In genomic region chr15:103388556-103389145, GRCm38 (mm10) we compare ENCODE assay signal across 11 mouse cellular contexts. TPM values are rescaled to one million over a fixed set of nuclear protein-coding genes. Genes with fewer than 3 reads are reported as not detected.
DNase-seq lines count a peak whose midpoint lies in the region; ATAC-seq and TF ChIP-seq lines count a peak whose summit lies in the region.
"Had no signal": no experiment of that assay in that cellular context is flagged by ENCODE, and none has a peak within 500 bp of the region (broad histone marks: within the 10 kb centered on the region; RNA-seq: fewer than 3 reads in every experiment).

No protein-coding gene starts in this region.

- H3K9me3 ChIP-seq in midbrain, postnatal 0 days (ENCODE audit: low read length) = no peaks in the 10 kb centered on the region
- H3K9me3 ChIP-seq in midbrain, embryonic 16.5 days (replicated peaks; ENCODE audit: control insufficient read depth, low read length, poor library complexity, severe bottlenecking) = no peaks in the 10 kb centered on the region
- no peaks in the 10 kb centered on the region for H3K9me3 ChIP-seq in heart, postnatal 0 days (replicated peaks; ENCODE audit: control insufficient read depth, low read length)
- no peaks in the 10 kb centered on the region for H3K9me3 ChIP-seq in hindbrain, embryonic 12.5 days (replicated peaks)
- H3K9me3 ChIP-seq: lung, embryonic 15.5 days had no signal

- no peak for TF ChIP-seq EP300 in heart, adult 2 months (IDR thresholded peaks at IDR 0.05; ENCODE audit: insufficient read depth, low read depth, low read length)
- no peak for TF ChIP-seq EP300 in heart, postnatal 0 days (IDR thresholded peaks at IDR 0.05; ENCODE audit: low read depth)

- no peaks in the 10 kb centered on the region for H3K79me2 ChIP-seq in heart, adult 2 months (replicated peaks; ENCODE audit: control insufficient read depth, insufficient read depth, low read length)

- H3K36me3 ChIP-seq in heart, adult 2 months (ENCODE audit: control insufficient read depth, insufficient read depth, low read length) = peaks cover 3% of the 10 kb centered on the region; the same call in 1 of the 2 replicates
- H3K36me3 ChIP-seq in midbrain, postnatal 0 days (ENCODE audit: insufficient read depth, low read length) = no peaks in the 10 kb centered on the region
- H3K36me3 ChIP-seq in midbrain, embryonic 16.5 days (ENCODE audit: control insufficient read depth, insufficient read depth, low read length) = no peaks in the 10 kb centered on the region
- no peaks in the 10 kb centered on the region for H3K36me3 ChIP-seq in heart, postnatal 0 days (replicated peaks; ENCODE audit: control insufficient read depth, insufficient read depth, low read length)
- H3K36me3 ChIP-seq in hindbrain, embryonic 12.5 days = no peaks in the 10 kb centered on the region
- H3K36me3 ChIP-seq: lung, embryonic 15.5 days had no signal

- peaks cover 7% of the 10 kb centered on the region for H3K4me1 ChIP-seq in heart, adult 2 months (ENCODE audit: control insufficient read depth, insufficient read depth, low read length)
- H3K4me1 ChIP-seq in midbrain, postnatal 0 days (ENCODE audit: insufficient read depth, low read length) = no peaks in the 10 kb centered on the region
- H3K4me1 ChIP-seq in midbrain, embryonic 16.5 days (ENCODE audit: control insufficient read depth, insufficient read depth, low read length) = no peaks in the 10 kb centered on the region
- H3K4me1 ChIP-seq in heart, postnatal 0 days (ENCODE audit: control insufficient read depth, insufficient read depth) = peaks cover 14% of the 10 kb centered on the region
- no peaks in the 10 kb centered on the region for H3K4me1 ChIP-seq in hindbrain, embryonic 12.5 days

- H3K4me3 ChIP-seq in heart, adult 2 months = no peak overlapping the region
- no peak overlapping the region for H3K4me3 ChIP-seq in midbrain, postnatal 0 days (ENCODE audit: low read depth, low read length)
- no peak overlapping the region for H3K4me3 ChIP-seq in midbrain, embryonic 16.5 days (ENCODE audit: low read depth, low read length)
- no peak overlapping the region for H3K4me3 ChIP-seq in heart, postnatal 0 days (ENCODE audit: low read depth, low read length)
- H3K4me3 ChIP-seq in hindbrain, embryonic 12.5 days = no peak overlapping the region
- H3K4me3 ChIP-seq: lung, embryonic 15.5 days had no signal

- WGBS in heart, adult 2 months = 35% methylated on average over 4 of the region's 4 CpGs
- 71% methylated on average over 3 of the region's 4 CpGs for WGBS in midbrain, postnatal 0 days
- WGBS in midbrain, embryonic 16.5 days = 77% methylated on average over 3 of the region's 4 CpGs
- WGBS in heart, postnatal 0 days = 35% methylated on average over 4 of the region's 4 CpGs
- 59% methylated on average over 4 of the region's 4 CpGs for WGBS in hindbrain, embryonic 12.5 days

- no peak for DNase-seq in heart, adult 2 months
- no peak for DNase-seq in heart, postnatal 14 days
- peak; percentile 44 for DNase-seq in midbrain, postnatal 0 days (ENCODE audit: low spot score)
- DNase-seq in heart, postnatal 0 days (ENCODE audit: low spot score) = peak; percentile 82
- DNase-seq in natural killer cell, adult 2 months (ENCODE audit: low spot score in 2 of 2) = no peak
- DNase-seq in ovary, postnatal 14 days (ENCODE audit: low spot score) = no peak
- DNase-seq: adrenal gland, adult 2 months had no signal

- H3K27me3 ChIP-seq in heart, adult 2 months (ENCODE audit: control insufficient read depth, insufficient read depth, low read length) = no peaks in the 10 kb centered on the region
- no peaks in the 10 kb centered on the region for H3K27me3 ChIP-seq in midbrain, postnatal 0 days (ENCODE audit: insufficient read depth, low read length)
- no peaks in the 10 kb centered on the region for H3K27me3 ChIP-seq in midbrain, embryonic 16.5 days (ENCODE audit: control insufficient read depth, insufficient read depth, low read depth, low read length)
- H3K27me3 ChIP-seq in heart, postnatal 0 days (ENCODE audit: control insufficient read depth, insufficient read depth, low read length) = no peaks in the 10 kb centered on the region
- H3K27me3 ChIP-seq in hindbrain, embryonic 12.5 days = no peaks in the 10 kb centered on the region
- H3K27me3 ChIP-seq: lung, embryonic 15.5 days had no signal

- no peak overlapping the region for H3K27ac ChIP-seq in heart, adult 2 months
- no peak overlapping the region for H3K27ac ChIP-seq in midbrain, postnatal 0 days (ENCODE audit: low read depth, low read length)
- H3K27ac ChIP-seq in midbrain, embryonic 16.5 days (ENCODE audit: low read length) = no peak overlapping the region
- no peak overlapping the region for H3K27ac ChIP-seq in heart, postnatal 0 days (ENCODE audit: low read depth)
- no peak overlapping the region for H3K27ac ChIP-seq in hindbrain, embryonic 12.5 days
- H3K27ac ChIP-seq: hindbrain, embryonic 14.5 days; lung, embryonic 15.5 days had no signal

- TF ChIP-seq POLR2A in heart, adult 2 months (IDR thresholded peaks at IDR 0.05; ENCODE audit: insufficient read depth, low read depth, low read length) = no peak

- no peak overlapping the region for H3K4me2 ChIP-seq in midbrain, postnatal 0 days (ENCODE audit: low read depth, low read length, poor library complexity, severe bottlenecking)
- no peak overlapping the region for H3K4me2 ChIP-seq in midbrain, embryonic 16.5 days (ENCODE audit: low read length)
- H3K4me2 ChIP-seq in heart, postnatal 0 days (ENCODE audit: low read depth, low read length) = no peak overlapping the region
- no peak overlapping the region for H3K4me2 ChIP-seq in hindbrain, embryonic 12.5 days (replicated peaks)
- H3K4me2 ChIP-seq: hindbrain, embryonic 14.5 days; lung, embryonic 15.5 days had no signal

- TF ChIP-seq CTCF in heart, adult 2 months (IDR thresholded peaks at IDR 0.05) = peak; percentile 90
- peak; percentile 68 for TF ChIP-seq CTCF in midbrain, postnatal 0 days (IDR thresholded peaks at IDR 0.05)
- peak; percentile 90 for TF ChIP-seq CTCF in heart, postnatal 0 days (IDR thresholded peaks at IDR 0.05; ENCODE audit: low read depth)

- intact Hi-C loops in heart, adult 2 months (cut with DNase I) = loop anchor here (1.0 kb wide), 2 partner anchors 22 to 41 kb away; partner anchors contain the start of gene Itga5
- intact Hi-C loops in heart, postnatal 14 days (cut with DNase I) = loop anchor here (1.0 to 2.0 kb wide), 3 partner anchors 22 to 42 kb away; partner anchors contain the start of gene Itga5

- no peak overlapping the region for H3K9ac ChIP-seq in heart, adult 2 months (ENCODE audit: low read depth, low read length)
- H3K9ac ChIP-seq in midbrain, postnatal 0 days (replicated peaks; ENCODE audit: low read length, poor library complexity, severe bottlenecking) = no peak overlapping the region
- no peak overlapping the region for H3K9ac ChIP-seq in midbrain, embryonic 16.5 days (ENCODE audit: low read depth, low read length)
- H3K9ac ChIP-seq in heart, postnatal 0 days (replicated peaks; ENCODE audit: low read depth, low read length) = no peak overlapping the region
- no peak overlapping the region for H3K9ac ChIP-seq in hindbrain, embryonic 12.5 days
- H3K9ac ChIP-seq: hindbrain, embryonic 14.5 days; lung, embryonic 15.5 days had no signal

- ATAC-seq in midbrain, postnatal 0 days (ENCODE audit: low FRiP score) = no peak
- no peak for ATAC-seq in midbrain, embryonic 16.5 days
- ATAC-seq in heart, postnatal 0 days (ENCODE audit: insufficient read depth, low read depth) = peak; percentile 78
- ATAC-seq in hindbrain, embryonic 12.5 days (ENCODE audit: low FRiP score) = no peak

RNA-seq across cellular contexts. Expression of gene Itga5, which starts 22.1 kb away (rescaled TPM):
- total RNA-seq in heart, adult 2 months (2021) = 10 to 100 TPM; 36.4 to 36.7 TPM
- polyA plus RNA-seq in heart, adult 2 months (2012; rRNA removed) = 38.6 and 44.6 TPM in 2 replicates
- 10 to 100 TPM; 61.1 to 70.4 TPM for total RNA-seq in heart, postnatal 14 days (2021)
- total RNA-seq in midbrain, postnatal 0 days (2014; rRNA removed) = 4.8 and 6.8 TPM in 2 replicates
- polyA plus RNA-seq in midbrain, postnatal 0 days (2015; fragmentation: Nextera tagmentation; extraction: Ambion mirVana) = 3.8 TPM in 2 replicates
- 5.8 and 7.4 TPM in 2 replicates for polyA plus RNA-seq in midbrain, embryonic 16.5 days (2015; fragmentation: Nextera tagmentation; extraction: Ambion mirVana)
- total RNA-seq in heart, postnatal 0 days (2014; rRNA removed; ENCODE audit: low replicate concordance) = 83.3 and 85.4 TPM in 2 replicates
- polyA plus RNA-seq in heart, postnatal 0 days (2015; fragmentation: Nextera tagmentation; extraction: Ambion mirVana) = 44.3 and 47.5 TPM in 2 replicates
- polyA plus RNA-seq in hindbrain, embryonic 12.5 days (2016; fragmentation: Nextera tagmentation; extraction: Ambion mirVana) = 26.8 and 27.0 TPM in 2 replicates

RNA-seq across cellular contexts. Expression of gene Gtsf1, which starts 41.6 kb away (rescaled TPM):
- total RNA-seq in heart, adult 2 months (2021) = not detected
- 0.51 and 0.64 TPM in 2 replicates for polyA plus RNA-seq in heart, adult 2 months (2012; rRNA removed)
- total RNA-seq in heart, postnatal 14 days (2021) = under 1 TPM in 1 of 2 experiments, not detected in 1; 0.34 TPM
- total RNA-seq in midbrain, postnatal 0 days (2014; rRNA removed) = not detected in 2 replicates
- 0.50 TPM in 1 of 2 replicates, not detected in the other for polyA plus RNA-seq in midbrain, postnatal 0 days (2015; fragmentation: Nextera tagmentation; extraction: Ambion mirVana)
- polyA plus RNA-seq in midbrain, embryonic 16.5 days (2015; fragmentation: Nextera tagmentation; extraction: Ambion mirVana) = 0.32 TPM in 1 of 2 replicates, not detected in the other
- 9.9 TPM in 1 of 2 replicates, not detected in the other for total RNA-seq in heart, postnatal 0 days (2014; rRNA removed; ENCODE audit: low replicate concordance)
- 11.4 and 13.7 TPM in 2 replicates for polyA plus RNA-seq in heart, postnatal 0 days (2015; fragmentation: Nextera tagmentation; extraction: Ambion mirVana)
- not detected in 2 replicates for polyA plus RNA-seq in hindbrain, embryonic 12.5 days (2016; fragmentation: Nextera tagmentation; extraction: Ambion mirVana)
- total RNA-seq: adrenal gland, adult 2 months had no signal
- polyA plus RNA-seq: adrenal gland, adult 2 months; hindbrain, embryonic 14.5 days had no signal

RNA-seq across cellular contexts. Expression of gene Zfp385a, which starts 48.8 kb away (rescaled TPM):
- total RNA-seq in heart, adult 2 months (2021) = 10 to 100 TPM; 10.1 to 10.4 TPM
- 7.3 and 12.0 TPM in 2 replicates for polyA plus RNA-seq in heart, adult 2 months (2012; rRNA removed)
- 10 to 100 TPM; 16.6 to 18.4 TPM for total RNA-seq in heart, postnatal 14 days (2021)
- 22.0 and 26.5 TPM in 2 replicates for total RNA-seq in midbrain, postnatal 0 days (2014; rRNA removed)
- 26.9 and 28.8 TPM in 2 replicates for polyA plus RNA-seq in midbrain, postnatal 0 days (2015; fragmentation: Nextera tagmentation; extraction: Ambion mirVana)
- 20.1 and 22.7 TPM in 2 replicates for polyA plus RNA-seq in midbrain, embryonic 16.5 days (2015; fragmentation: Nextera tagmentation; extraction: Ambion mirVana)
- total RNA-seq in heart, postnatal 0 days (2014; rRNA removed; ENCODE audit: low replicate concordance) = 5.4 and 7.9 TPM in 2 replicates
- 4.5 and 5.5 TPM in 2 replicates for polyA plus RNA-seq in heart, postnatal 0 days (2015; fragmentation: Nextera tagmentation; extraction: Ambion mirVana)
- polyA plus RNA-seq in hindbrain, embryonic 12.5 days (2016; fragmentation: Nextera tagmentation; extraction: Ambion mirVana) = 20.5 and 23.8 TPM in 2 replicates

RNA-seq across cellular contexts. Expression of gene Gtsf2, which starts 59.6 kb away (rescaled TPM):
- total RNA-seq in heart, adult 2 months (2021) = not detected
- polyA plus RNA-seq in heart, adult 2 months (2012; rRNA removed) = not detected in 2 replicates
- total RNA-seq in heart, postnatal 14 days (2021) = not detected
- 0.44 TPM in 1 of 2 replicates, not detected in the other for total RNA-seq in midbrain, postnatal 0 days (2014; rRNA removed)
- not detected in 2 replicates for polyA plus RNA-seq in midbrain, postnatal 0 days (2015; fragmentation: Nextera tagmentation; extraction: Ambion mirVana)
- not detected in 2 replicates for polyA plus RNA-seq in midbrain, embryonic 16.5 days (2015; fragmentation: Nextera tagmentation; extraction: Ambion mirVana)
- not detected in 2 replicates for total RNA-seq in heart, postnatal 0 days (2014; rRNA removed; ENCODE audit: low replicate concordance)
- not detected in 2 replicates for polyA plus RNA-seq in heart, postnatal 0 days (2015; fragmentation: Nextera tagmentation; extraction: Ambion mirVana)
- not detected in 2 replicates for polyA plus RNA-seq in hindbrain, embryonic 12.5 days (2016; fragmentation: Nextera tagmentation; extraction: Ambion mirVana)
- total RNA-seq: adrenal gland, adult 2 months had no signal
- polyA plus RNA-seq: adrenal gland, adult 2 months; hindbrain, embryonic 14.5 days; lung, embryonic 15.5 days had no signal

Comparison
In these comparisons a context has a peak if more than half of its experiments do, and no peak if none do; other contexts are left out.
1. DNase-seq: peak in midbrain, postnatal 0 days (single experiment) and heart, postnatal 0 days (single experiment); none in heart, adult 2 months (0 of 2), heart, postnatal 14 days (0 of 2), natural killer cell, adult 2 months (0 of 2) and ovary, postnatal 14 days (single experiment).
2. Peak in every context shown above with its lines, with median percentiles within 50 percentile points of each other: CTCF ChIP-seq.